Mouse (Mus musculus): ENCODE data around the gene Usp47. TPM values are rescaled to one million over a fixed set of nuclear protein-coding genes. Genes with fewer than 3 reads are reported as not detected.

The Usp47 gene
- polyA plus RNA-seq, 1 experiment = 11.2 TPM

DNA sequence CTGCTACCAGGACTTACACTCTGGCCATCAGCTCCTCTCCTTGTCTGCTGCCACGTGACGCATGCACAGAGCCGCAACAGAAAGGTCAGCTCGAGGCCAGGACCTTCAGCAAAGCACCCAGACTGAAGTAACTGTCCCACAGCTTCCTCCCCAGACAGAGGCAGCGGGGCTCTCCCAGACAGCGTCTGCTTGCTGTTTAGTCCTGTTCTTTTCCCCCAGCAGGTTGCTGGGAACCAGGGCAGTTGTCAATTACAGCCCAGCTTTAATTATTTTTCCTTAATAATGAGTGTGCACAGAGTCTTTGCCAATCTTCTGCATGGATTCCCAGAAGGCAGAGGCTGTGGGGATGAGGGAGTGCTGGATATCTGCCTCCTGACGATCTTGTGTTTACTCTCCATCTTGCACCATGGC, 119.8 kb downstream of the Usp47 start:
- 63% methylated on average over 7 of the region's 7 CpGs for WGBS
- no peak for DNase-seq (ENCODE audit: low read depth, low spot score)

DNA sequence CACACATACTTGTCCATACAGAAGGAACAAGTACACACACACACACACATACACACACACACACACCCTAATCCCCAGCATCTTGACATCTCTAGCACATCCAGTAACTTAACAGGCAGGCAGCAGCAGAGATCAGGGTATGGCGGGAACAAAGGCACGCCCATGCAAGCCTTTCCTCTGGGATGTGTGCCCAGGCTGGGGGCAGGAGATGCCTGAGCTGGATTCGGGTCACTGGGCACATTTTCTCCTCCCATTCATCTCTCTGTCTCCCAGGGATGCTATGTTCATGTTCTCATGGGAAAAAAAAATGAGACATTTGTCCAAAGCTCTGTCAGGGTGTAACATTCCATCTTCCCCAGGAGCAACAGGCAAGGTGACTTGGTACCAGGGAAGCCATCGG, 120.7 kb downstream of the Usp47 start:
- DNase-seq (ENCODE audit: low read depth, low spot score) = no peak
- 55% methylated on average over 4 of the region's 4 CpGs for WGBS

DNA sequence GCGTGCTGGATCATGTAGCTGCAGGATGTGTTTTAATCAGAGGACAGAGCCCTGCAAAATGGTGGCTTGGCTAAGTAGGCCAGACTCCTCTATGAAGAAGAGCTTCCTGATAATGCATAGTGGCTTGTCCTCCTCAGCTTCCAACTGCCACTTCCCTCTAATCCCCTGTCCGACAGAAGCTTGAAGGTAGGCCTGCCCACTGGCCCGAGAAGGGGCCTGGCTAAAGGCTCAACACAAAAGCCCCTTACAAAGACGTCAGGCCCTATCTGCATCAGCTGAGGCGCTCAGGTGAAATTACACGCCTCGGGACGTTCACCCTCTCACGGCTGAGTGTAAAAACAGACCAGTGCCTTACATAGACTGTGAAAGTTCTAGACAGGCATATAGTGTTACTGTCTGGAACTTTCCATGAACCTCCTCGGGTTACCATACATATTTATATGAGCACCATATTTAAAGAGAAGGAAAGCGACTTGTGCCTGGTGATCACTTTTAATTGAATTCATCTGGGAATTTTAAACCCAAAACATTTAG, 121.4 kb downstream of the Usp47 start:
- no peak for DNase-seq (ENCODE audit: low read depth, low spot score)
- 84% methylated on average over 11 of the region's 11 CpGs for WGBS

DNA sequence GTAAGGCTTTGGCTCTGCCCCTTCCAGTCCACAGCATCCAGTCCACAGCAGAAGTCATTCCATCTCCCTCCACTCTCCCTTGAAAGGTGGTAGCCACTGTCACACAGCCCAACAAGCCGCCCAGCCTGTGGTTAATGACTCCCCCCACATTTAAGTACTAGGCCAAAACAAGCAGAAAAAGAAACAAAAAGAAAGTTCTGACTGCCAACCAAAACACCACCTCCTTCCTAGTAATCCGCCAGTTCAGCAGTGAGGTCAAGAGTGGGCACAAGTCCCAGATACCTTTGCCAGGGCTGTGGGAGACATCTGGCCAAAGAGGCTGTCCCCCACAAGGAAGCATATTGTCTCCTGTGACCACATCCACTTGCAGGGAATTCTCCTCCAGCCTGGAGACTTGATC, 124.7 kb downstream of the Usp47 start:
- DNase-seq (ENCODE audit: low read depth, low spot score) = no peak
- WGBS = 53% methylated on average over 2 of the region's 2 CpGs

DNA sequence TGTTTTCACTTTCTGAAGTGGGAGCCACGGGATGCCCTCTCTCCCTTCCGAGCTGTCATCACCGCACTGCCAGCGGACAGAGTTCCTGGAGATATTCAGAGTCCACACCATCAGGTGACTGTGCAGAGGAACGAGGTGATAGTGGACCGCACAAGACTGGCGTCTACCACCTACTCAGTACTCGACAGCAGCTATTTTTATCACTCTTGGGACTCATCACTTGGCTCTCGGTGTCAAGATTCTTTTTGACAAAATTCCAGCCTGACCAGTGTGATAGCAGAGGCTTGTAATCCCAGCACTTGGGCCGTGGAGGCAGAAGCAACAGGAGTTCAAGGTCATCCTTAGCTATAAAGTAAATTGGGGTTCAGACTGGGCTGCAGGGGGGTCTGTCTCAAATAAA, 125.8 kb downstream of the Usp47 start:
- DNase-seq (ENCODE audit: low read depth, low spot score) = no peak
- 78% methylated on average over 10 of the region's 10 CpGs for WGBS

DNA sequence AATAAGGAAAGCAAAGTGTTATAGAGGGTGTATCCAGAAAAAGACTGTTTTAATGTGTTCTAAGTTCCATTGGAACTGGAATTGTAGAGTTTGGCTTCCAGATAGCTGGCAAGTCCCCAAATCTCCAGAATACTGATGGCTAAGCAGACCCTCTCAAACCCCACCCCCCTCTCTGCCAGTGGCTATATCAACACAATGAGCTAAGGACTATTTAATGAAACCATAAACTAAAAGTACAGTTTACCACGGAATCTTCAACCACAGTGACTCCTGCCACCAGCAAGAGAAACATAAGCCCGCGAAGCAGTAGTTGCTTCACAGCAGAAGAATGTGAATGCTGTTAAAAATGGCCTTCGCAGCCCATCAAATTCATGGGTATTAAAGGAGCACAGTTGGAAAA, 131.1 kb downstream of the Usp47 start:
- DNase-seq (ENCODE audit: low read depth, low spot score) = no peak
- WGBS = 64% methylated on average over 4 of the region's 4 CpGs

DNA sequence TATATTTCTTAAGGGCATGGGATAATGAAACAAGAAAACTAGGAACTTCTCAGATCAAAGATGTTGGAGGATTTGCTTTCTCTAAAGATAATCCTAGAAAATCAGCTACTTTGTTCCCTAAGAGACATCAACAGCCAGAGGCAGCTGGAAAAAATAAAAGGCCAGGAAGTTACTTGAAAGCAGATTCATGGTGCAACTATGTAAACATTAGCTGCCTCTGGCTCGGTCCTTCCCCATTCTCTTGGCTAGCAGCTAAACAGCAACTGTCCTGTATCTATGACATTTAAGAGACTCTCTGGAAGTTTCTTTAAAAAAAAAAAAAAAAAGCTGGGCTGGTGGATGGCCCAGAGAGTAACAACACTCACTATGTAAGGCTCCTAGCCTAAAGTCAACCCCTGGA, 131.9 kb downstream of the Usp47 start:
- 9% methylated on average over 1 of the region's 1 CpGs for WGBS
- no peak for DNase-seq (ENCODE audit: low read depth, low spot score)

DNA sequence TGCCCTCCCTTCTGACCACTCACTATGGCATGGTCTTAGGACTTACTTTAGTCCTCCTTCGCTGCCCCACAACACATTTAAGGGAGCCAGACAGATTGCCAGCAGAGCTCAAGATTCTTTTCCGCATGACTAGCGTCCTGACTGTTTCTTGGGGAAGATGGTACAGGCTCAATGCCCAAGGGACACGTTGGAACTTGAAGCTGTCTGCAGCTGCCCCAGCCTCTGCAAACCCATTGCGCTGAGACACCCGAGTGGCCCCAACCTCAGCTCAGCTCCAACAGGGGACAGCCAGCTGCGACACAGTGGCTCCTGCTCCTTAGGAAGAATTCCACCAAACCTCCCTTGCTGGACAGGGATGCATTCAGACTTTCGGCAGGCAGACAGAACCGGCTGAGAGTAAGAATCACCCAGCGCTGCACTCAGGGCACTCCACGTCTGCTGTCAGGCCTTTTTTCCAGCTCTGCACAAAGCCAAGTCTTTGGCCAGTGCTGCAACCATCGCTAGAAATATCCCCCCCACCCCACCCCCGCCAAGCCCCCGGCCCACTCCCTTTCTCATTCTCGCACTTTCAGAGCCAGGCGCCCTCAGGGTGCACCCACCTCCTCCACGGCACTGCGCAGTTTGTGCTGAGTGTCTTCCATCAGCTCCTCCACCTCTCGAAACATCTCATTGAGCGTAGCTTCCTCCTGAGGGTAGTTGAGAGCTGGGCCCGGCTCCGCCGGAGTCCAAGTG, 134.4 kb downstream of the Usp47 start:
- WGBS = 29% methylated on average over 23 of the region's 23 CpGs
- no peak for DNase-seq (ENCODE audit: low read depth, low spot score)

DNA sequence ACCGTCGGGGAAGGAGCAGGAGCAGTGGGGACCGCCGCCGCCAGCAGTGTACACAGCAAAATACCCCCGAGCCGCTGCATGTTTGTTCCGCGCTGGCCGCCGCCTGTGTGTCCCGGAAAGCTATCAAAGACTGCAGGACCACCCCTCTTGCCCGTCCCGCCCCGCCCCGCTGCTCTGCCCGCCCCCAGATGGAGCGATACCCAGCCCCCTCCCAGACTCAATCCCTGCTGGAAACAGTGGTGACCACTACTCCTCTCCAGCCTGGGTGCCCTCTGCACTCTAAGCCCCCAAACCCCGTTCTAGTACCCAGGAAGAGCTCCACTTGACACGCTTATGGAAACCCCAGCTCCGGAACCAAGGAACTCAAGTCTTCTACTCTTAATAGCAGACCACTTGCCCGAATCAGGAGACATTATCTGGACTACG, 135.0 kb downstream of the Usp47 start:
- 4% methylated on average over 23 of the region's 23 CpGs for WGBS
- DNase-seq (ENCODE audit: low read depth, low spot score) = no peak

DNA sequence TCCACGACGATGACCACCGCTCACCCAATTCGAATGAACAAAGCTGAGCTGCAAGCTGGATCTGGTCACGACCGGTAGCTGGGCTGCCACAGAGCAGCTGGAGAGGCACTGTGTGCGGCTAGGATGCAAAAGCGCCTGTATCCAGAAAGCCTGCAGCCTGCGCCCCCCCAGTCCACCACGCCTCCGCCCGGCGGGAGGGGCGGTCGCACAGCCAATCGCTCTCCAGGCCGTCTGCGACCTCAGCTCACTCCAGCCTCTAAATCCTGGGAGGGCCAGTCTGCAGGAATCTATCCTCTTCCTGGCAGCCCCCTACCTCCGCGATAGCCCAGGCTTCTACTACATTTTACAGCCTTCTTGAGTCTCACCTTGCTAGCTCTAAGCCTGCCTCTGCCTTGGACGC, 135.6 kb downstream of the Usp47 start, which contains the start of gene Dkk3:
Gene Dkk3, minus strand, starts transcription at position 116 of the 400 bp plus-strand sequence.
- no peak for DNase-seq (ENCODE audit: low read depth, low spot score)
- WGBS = 19% methylated on average over 21 of the region's 21 CpGs

DNA sequence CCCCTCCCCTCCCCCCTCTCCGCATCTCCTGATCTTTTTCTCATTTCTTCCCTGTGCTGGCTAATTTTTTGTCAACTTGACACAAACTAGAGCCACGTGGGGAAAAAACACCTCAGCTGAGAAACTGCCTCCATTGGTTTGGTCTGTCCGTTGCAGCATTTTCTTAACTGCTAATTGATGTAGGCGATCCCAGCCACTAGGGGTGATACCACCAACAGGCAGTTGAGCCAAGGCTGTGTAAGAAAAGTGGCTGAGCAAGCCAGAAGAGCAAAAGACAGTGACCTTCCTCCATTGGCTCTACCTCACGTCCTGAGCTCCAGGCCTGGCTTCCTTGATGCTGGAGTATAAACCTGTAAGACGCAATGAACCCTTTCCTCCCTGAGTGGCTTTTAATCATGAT, 136.5 kb downstream of the Usp47 start:
- DNase-seq (ENCODE audit: low read depth, low spot score) = no peak
- WGBS = 57% methylated on average over 6 of the region's 6 CpGs

Other genes starting within 250 kb of the Usp47 start
- gene Galnt18, start 243.5 kb upstream of the Usp47 start, polyA plus RNA-seq (2012; rRNA removed) = 3.5 and 4.1 TPM in 2 replicates
- gene Dkk3, start 135.6 kb downstream of the Usp47 start, polyA plus RNA-seq (2012; rRNA removed) = 9.6 and 12.1 TPM in 2 replicates
- gene Mical2, start 202.4 kb downstream of the Usp47 start, polyA plus RNA-seq (2012; rRNA removed) = 18.2 and 30.2 TPM in 2 replicates